Mouse (Mus musculus) retina, adult 2 months (tissue): ENCODE data around the gene Ptcd1.
"Not testable (repeated sequence)": the region's sequence is repeated elsewhere in the genome, so short reads cannot be mapped to it uniquely, and the experiment has no call there.

ENCODE experiments used
- DNase-seq: peaks from one replicate; pipeline ENCODE4 v3.0.0-alpha.2; 2012; ENCODE audit warnings: low read depth, low spot score

Gene Ptcd1

DNA sequence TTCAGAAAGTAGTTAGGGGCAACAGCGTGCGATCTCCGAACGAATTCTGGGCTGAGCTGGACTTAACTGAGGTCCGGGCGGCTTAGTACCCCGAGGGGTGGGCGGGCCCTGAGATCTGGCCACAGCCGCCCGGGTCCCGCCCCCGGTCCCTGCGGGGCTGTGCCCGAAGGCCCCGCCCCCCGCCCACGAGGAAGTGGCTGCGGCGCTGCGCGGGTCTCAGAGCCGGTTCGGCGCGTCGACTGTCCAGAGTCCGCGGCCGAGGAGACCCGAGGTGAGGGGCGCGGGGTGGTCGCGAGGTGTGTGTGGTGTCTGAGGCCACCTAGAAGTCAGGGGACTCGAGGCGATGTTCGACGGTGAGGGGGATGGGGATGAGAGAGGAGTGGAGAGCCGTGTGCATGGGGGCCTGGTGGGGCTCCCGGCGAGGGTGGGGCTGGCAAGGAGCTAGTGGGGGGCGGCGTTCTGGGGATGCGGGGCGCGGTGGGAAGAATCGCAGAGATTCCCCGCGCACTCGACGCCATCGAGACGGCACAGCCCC lies 52.8 kb downstream of the Ptcd1 start, which contains the start of gene Arpc1b:
TSS of gene Arpc1b (plus strand) at position 145 of the 535 bp plus-strand sequence.
- no peak for DNase-seq

DNA sequence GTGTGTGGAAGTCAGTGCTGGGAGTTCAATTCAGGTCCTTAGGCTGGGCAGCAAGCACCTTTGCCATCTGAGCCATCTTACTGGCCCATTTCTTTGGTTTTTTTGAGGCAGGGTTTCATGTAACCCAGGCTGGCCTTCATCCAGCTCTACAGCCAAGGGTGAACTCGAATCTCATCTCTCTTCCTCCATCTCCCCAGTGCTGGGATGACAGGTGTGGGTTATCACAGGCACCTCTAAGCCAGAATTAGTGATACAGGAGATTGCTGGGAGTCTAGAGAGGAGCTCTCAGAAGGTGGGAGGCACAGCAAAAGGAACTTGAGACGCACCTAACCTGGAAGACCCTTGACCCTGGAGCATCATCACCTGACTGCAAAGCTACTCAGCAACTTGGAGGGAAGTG lies 53.5 kb downstream of the Ptcd1 start:
- DNase-seq = no peak

DNA sequence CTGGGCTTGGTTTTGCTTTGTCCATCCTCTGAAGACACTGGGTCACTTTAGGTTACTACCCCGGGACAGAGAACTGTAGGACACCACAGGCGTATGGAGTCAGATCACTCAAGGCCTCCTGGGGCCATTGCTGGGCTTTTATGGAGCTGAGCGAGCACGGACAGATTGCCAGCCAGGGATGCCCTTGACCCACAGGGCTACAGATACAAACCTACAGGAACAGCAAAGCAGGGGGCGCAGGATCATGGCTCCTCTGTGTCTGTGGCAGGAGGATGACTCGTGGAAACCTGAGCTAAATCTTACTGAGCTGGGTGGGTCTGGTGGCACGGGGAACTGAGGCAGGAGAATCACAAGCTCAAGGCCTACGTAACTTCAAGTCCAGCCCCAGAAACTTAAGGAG lies 54.3 kb downstream of the Ptcd1 start:
- no peak for DNase-seq

DNA sequence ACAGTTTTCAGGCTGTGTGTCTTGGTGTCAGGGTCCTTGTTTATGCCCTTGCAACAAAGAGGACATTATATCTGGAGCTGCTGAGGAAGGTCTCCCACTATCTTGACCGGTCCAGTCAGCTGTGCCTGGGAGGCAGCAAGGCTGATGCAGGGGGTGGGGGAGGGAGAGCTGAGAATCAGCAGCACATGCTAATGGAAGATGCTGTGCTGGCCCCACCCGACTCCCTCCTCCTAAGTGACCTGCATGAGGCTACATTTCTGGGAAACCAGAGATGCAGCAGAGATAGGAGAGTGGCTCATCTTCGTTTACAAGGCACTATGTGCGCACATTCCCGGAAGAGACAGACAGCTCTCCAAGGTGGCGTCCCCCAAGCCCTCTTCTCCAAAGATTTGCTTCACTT lies 56.5 kb downstream of the Ptcd1 start:
- no peak for DNase-seq

DNA sequence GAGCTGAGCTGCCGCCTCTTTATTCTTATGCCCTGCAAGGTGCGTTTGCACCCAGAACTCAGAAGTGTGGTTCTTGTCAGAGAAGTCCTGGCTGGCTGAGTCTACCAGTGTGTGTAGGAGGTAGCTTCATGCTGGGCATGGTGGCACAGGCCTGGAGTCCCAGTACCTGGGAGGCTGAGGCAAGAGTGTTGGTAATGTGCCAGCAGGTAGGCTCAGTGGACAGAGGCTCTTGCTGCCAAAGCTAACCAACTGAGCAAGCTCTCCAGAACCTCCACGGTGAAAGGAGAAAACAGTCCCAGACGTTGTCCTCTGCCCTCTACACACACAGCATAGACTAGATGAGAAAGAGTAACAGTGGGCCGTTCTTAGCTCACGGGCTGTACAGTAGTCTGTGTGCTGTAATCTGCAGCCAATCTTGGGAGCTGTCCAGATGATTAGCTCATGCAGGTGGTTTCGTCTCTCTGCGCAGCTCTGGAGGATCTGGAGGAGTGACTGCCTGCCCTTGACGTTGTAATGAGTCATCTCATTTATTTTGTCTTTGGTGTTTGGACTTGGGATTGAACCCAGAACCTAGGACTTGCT lies 61.1 kb downstream of the Ptcd1 start:
- no peak for DNase-seq

DNA sequence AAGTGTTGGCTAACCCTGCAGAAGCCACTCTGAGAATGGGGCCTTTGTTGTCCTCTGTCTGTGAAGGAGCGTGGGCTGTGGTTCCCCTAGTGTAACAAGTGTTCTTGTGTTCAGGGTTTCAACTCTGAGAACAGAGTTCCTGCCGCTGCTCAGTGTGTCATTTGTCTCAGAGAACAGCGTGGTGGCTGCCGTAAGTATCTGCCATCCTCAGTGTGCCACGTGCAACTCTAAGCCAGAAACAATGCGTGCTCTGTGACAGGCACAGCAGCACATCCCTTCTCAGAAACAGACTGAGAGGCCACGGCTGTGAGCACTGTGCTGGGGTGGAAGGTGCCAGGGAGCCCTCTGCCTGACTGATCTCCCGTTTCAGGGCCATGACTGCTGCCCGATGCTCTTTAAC lies 62.6 kb downstream of the Ptcd1 start:
- DNase-seq = no peak

DNA sequence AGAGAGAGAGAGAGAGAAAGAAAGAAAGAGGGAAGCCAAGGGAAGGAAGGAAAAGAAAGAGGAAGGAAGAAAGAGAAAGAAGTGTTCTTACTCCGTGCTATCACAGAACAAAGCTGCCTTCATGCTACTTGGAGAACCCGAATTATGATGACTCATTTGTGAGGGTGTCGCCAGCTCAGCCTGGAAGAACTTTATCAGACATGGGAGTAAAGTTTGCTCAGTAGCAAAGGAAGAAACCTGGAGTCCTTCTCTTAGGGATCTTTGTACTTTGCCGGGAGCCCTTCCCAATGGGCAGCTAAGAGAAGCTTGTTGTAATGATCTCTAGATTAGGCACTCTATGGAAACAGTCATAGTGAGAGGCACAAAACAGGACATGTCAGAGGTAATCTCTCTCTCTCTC lies 64.2 kb downstream of the Ptcd1 start:
- no peak for DNase-seq

DNA sequence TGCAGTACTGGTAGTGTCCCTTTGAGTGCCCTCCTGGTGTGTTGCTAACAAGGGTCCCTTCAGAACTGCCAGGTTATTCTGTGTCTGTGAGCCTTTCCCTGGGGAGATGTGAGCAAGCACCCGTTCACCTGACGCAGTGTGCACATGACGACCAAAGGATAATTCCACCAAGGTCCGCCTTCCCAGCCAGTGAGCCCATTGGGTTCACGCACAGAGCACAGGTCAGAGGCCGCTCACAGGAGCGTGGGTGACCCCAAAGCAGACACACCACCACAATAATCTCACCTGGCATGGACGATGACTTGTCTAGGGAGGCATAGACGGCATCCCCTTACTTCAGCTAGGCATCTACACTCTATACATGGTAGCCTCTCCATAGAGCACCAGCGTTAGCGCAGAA lies 65.5 kb downstream of the Ptcd1 start:
- DNase-seq = not testable (repeated sequence)

DNA sequence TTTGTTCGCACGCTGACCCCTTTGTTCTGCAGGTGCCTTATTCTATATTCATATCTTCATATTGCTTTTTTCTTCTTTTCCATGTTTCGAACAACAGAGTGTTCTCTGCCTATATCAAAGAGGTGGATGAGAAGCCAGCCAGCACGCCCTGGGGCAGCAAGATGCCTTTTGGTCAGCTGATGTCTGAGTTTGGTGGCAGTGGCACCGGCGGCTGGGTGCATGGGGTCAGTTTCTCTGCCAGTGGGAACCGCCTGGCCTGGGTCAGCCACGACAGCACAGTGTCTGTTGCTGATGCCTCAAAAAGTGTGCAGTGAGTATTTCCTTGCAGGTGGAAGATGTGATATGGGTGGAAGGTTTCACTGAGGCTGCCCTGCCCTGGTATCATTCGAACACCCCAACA lies 65.9 kb downstream of the Ptcd1 start:
- DNase-seq = no peak

DNA sequence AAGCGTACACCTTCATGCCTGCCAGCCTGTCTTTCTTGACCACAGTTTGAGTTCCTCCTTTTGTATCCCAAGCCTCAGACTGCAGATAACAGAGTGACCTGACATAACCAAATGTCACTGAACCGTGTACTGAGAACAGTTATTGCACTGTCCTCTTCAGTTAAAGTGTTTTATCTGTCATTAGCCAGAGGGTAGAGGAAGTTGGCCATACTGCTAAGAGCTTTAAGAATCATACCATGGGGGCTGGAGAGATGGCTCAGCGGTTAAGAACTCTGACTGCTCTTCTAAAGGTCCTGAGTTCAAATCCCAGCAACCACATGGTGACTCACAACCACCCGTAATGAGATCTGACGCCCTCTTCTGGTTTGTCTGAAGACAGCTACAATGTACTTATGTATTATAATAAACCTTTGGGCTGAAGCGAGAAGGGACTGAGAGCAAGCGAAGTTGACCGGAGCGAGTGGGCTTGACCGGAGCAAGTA lies 68.5 kb downstream of the Ptcd1 start:
- DNase-seq = no peak
